Mouse (Mus musculus) erythroblast, embryonic 14.5 days (primary cell): ENCODE results near the gene Pold4.

Experiments
- GATA1 ChIP-seq: IDR thresholded peaks from 2 replicates; pipeline ENCODE4 v1.6.1; 2012; ENCODE audit warnings: low read length, inconsistent platforms, mixed read lengths
- TAL1 ChIP-seq: IDR thresholded peaks from 3 replicates; pipeline ENCODE4 v1.6.1; 2012; ENCODE audit warnings: low read length, inconsistent platforms, mixed read lengths

DNA sequence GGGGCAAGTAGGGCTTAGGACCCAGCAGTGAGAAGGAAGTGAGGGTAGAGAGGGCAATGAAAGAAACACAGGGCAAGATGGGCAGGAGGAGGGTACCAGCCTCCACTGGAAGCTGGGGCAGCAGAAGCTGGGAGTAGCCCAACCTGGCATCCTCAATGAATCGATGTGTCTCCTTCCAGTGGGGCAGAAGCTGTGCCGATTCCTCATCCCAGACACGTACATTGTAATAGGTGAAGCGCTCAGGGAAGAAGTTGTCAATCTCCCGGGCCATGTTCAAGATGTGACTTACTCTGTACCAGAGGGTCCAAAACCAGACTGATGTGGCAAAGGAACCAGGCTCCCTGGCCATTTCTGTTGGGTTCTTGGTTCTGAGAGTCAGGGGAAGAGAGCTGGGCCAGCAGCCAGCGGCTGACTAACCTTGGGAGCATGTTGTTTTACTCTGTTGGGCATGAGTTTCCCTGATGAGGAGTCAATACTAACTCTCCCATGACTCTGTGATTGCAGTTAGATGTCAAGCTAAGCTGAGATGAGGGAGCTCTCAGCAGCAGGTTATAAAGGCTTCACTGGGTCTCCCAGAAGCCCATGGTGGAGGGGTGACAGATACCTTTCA is 32.6 kb downstream of the Pold4 start:
- TF ChIP-seq GATA1 (no peak), TAL1 (no peak)
